Mouse (Mus musculus) heart, embryonic 15.5 days (tissue): ENCODE data around the gene Hps5. TPM values are rescaled to one million over a fixed set of nuclear protein-coding genes. Genes with fewer than 3 reads are reported as not detected.
A peak's percentile ranks its signal among the peaks of the same experiment; 100 is the strongest.

ENCODE experiments used
- ATAC-seq: fragments of 200-750 bp; cut with Nextera tagmentation; replicated peaks from 2 replicates; pipeline ENCODE4 v1.8.0; 2017; ENCODE audit warnings: low read depth, moderate TSS enrichment; ENCODE audit not compliant: insufficient number of reproducible peaks, insufficient read depth, low FRiP score
- H3K27ac ChIP-seq: fragments of 300-500 bp; sonication (generic); 2 replicates; pipeline ENCODE4 v1.5.1; 2015; ENCODE audit warnings: mild to moderate bottlenecking, inconsistent platforms
- H3K27me3 ChIP-seq: fragments of 300-500 bp; sonication (generic); 2 replicates; pipeline ENCODE4 v1.6.1; 2015; ENCODE audit warnings: inconsistent platforms
- H3K36me3 ChIP-seq: fragments of 300-500 bp; sonication (generic); 2 replicates; pipeline ENCODE4 v1.6.1; 2015; ENCODE audit warnings: mild to moderate bottlenecking, inconsistent platforms
- H3K4me1 ChIP-seq: fragments of 300-500 bp; sonication (generic); replicated peaks from 2 replicates; pipeline ENCODE4 v1.6.1; 2015; ENCODE audit warnings: inconsistent platforms
- H3K4me2 ChIP-seq: fragments of 300-500 bp; sonication (generic); 2 replicates; pipeline ENCODE4 v1.6.1; 2015; ENCODE audit warnings: inconsistent platforms, mild to moderate bottlenecking, moderate library complexity
- H3K4me3 ChIP-seq: fragments of 300-500 bp; sonication (generic); 2 replicates; pipeline ENCODE4 v1.5.1; 2015; ENCODE audit warnings: mild to moderate bottlenecking, inconsistent platforms
- H3K9ac ChIP-seq: fragments of 300-500 bp; sonication (generic); 2 replicates; pipeline ENCODE4 v1.6.1; 2015; ENCODE audit warnings: mild to moderate bottlenecking, inconsistent platforms
- H3K9me3 ChIP-seq: fragments of 300-500 bp; sonication (generic); replicated peaks from 2 replicates; pipeline ENCODE4 v1.6.1; 2016; ENCODE audit warnings: inconsistent platforms
- WGBS: fragments of 180-500 bp; shearing (Covaris S2); methylation state at CpG from one replicate; pipeline ENCODE4 v1.1.7; 2015; ENCODE audit warnings: mixed read lengths; 5-methylcytosine and 5-hydroxymethylcytosine counted together
- polyA plus RNA-seq: library from polyadenylated mRNA; unstranded; fragments of >200 nt; fragmentation: Nextera tagmentation; extraction: Ambion mirVana; gene quantifications from 2 replicates; pipeline ENCODE4 v1.2.1, GENCODE M21; 2015

Gene Hps5
- 9.5 and 13.6 TPM in 2 replicates for polyA plus RNA-seq

GRCm38 (mm10) chr7:46795287-46796205 lies at the start of gene Hps5, which contains the start of gene Gtf2h1:
Gene Hps5, minus strand, starts transcription at chr7:46796064.
Gene Gtf2h1, plus strand, starts transcription at chr7:46796103.
- Histone ChIP-seq H3K4me2 (peak within 1 kb of the TSS; percentile 88), H3K4me3 (peak within 1 kb of the TSS; percentile 84), H3K36me3 (peaks cover 3% of the 10 kb centered on the region), H3K9me3 (no peaks in the 10 kb centered on the region), H3K4me1 (peaks cover 19% of the 10 kb centered on the region), H3K27ac (peak within 1 kb of the TSS; percentile 90), H3K27me3 (no peaks in the 10 kb centered on the region), H3K9ac (peak within 1 kb of the TSS; percentile 92)
- WGBS = under 1% methylated on average over 58 of the region's 75 CpGs
- peak; percentile 96 for ATAC-seq

GRCm38 (mm10) chr7:46845211-46845977 lies 49.5 kb upstream of the Hps5 start:
- Histone ChIP-seq H3K27me3 (no peaks in the 10 kb centered on the region), H3K9me3 (no peaks in the 10 kb centered on the region), H3K9ac (peak overlapping the region; percentile 89), H3K27ac (peak overlapping the region; percentile 97), H3K4me3 (peak overlapping the region; percentile 71), H3K36me3 (peaks cover 30% of the 10 kb centered on the region), H3K4me2 (peak overlapping the region; percentile 85), H3K4me1 (peaks cover 31% of the 10 kb centered on the region)
- 1% methylated on average over 51 of the region's 51 CpGs for WGBS
- ATAC-seq = peak; percentile 91

GRCm38 (mm10) chr7:46843576-46843975 lies 47.7 kb upstream of the Hps5 start:
- Histone ChIP-seq H3K9me3 (no peaks in the 10 kb centered on the region), H3K4me1 (peaks cover 43% of the 10 kb centered on the region), H3K4me3 (no peak overlapping the region), H3K4me2 (no peak overlapping the region), H3K27ac (no peak overlapping the region), H3K9ac (no peak overlapping the region), H3K27me3 (no peaks in the 10 kb centered on the region), H3K36me3 (peaks cover 12% of the 10 kb centered on the region)
- no peak for ATAC-seq
- 81% methylated on average over 4 of the region's 4 CpGs for WGBS

- no peak overlapping the region for H3K4me2 ChIP-seq
- no peak overlapping the region for H3K4me3 ChIP-seq
- ATAC-seq = no peak
- peaks cover 42% of the 10 kb centered on the region for H3K4me1 ChIP-seq
- 34% methylated on average over 5 of the region's 5 CpGs for WGBS
- H3K9ac ChIP-seq = no peak overlapping the region
- H3K36me3 ChIP-seq = 0 out of 2 replicates have a peak, but pooled peaks cover 1% of the 10 kb centered on the region
- no peaks in the 10 kb centered on the region for H3K9me3 ChIP-seq
- no peaks in the 10 kb centered on the region for H3K27me3 ChIP-seq
- H3K27ac ChIP-seq = no peak overlapping the region
These were observed 46.4 kb upstream of the Hps5 start for GRCm38 (mm10) chr7:46842278-46842677.

GRCm38 (mm10) chr7:46840787-46841525 lies 45.1 kb upstream of the Hps5 start, which contains the start of gene Ldha:
Gene Ldha, plus strand, starts transcription at chr7:46841475.
- no peak within 1 kb of the TSS for H3K4me2 ChIP-seq

GRCm38 (mm10) chr7:46840326-46840725 lies 44.5 kb upstream of the Hps5 start:
- Histone ChIP-seq H3K9me3 (no peaks in the 10 kb centered on the region), H3K9ac (no peak overlapping the region), H3K4me3 (no peak overlapping the region), H3K4me2 (no peak overlapping the region), H3K27me3 (no peaks in the 10 kb centered on the region), H3K36me3 (no peaks in the 10 kb centered on the region), H3K27ac (no peak overlapping the region), H3K4me1 (peaks cover 38% of the 10 kb centered on the region)
- WGBS = 67% methylated on average over 4 of the region's 4 CpGs
- no peak for ATAC-seq

More at GRCm38 (mm10) chr7:46840787-46841525, 45.1 kb upstream of the Hps5 start, which contains the start of gene Ldha:
- no peaks in the 10 kb centered on the region for H3K27me3 ChIP-seq
- ATAC-seq = no peak
- WGBS = 45% methylated on average over 6 of the region's 6 CpGs
- no peak within 1 kb of the TSS for H3K9ac ChIP-seq
- no peak within 1 kb of the TSS for H3K27ac ChIP-seq
- H3K4me1 ChIP-seq = peaks cover 38% of the 10 kb centered on the region
- no peaks in the 10 kb centered on the region for H3K9me3 ChIP-seq
- no peak within 1 kb of the TSS for H3K4me3 ChIP-seq
- H3K36me3 ChIP-seq = no peaks in the 10 kb centered on the region

GRCm38 (mm10) chr7:46839861-46840260 lies 44.0 kb upstream of the Hps5 start:
- 71% methylated on average over 5 of the region's 5 CpGs for WGBS
- H3K9me3 ChIP-seq = no peaks in the 10 kb centered on the region

GRCm38 (mm10) chr7:46839446-46839845 lies 43.6 kb upstream of the Hps5 start:
- no peak for ATAC-seq
- peaks cover 31% of the 10 kb centered on the region for H3K4me1 ChIP-seq
- H3K9me3 ChIP-seq = no peaks in the 10 kb centered on the region
- peak overlapping the region; percentile 70 for H3K27ac ChIP-seq
- 38% methylated on average over 7 of the region's 7 CpGs for WGBS
- no peak overlapping the region for H3K9ac ChIP-seq
- no peaks in the 10 kb centered on the region for H3K27me3 ChIP-seq
- no peak overlapping the region for H3K4me2 ChIP-seq
- no peaks in the 10 kb centered on the region for H3K36me3 ChIP-seq
- no peak overlapping the region for H3K4me3 ChIP-seq

More at GRCm38 (mm10) chr7:46839861-46840260, 44.0 kb upstream of the Hps5 start:
- H3K4me1 ChIP-seq = peaks cover 34% of the 10 kb centered on the region
- peak overlapping the region; percentile 70; the same call in 1 of the 2 replicates for H3K27ac ChIP-seq
- no peak overlapping the region for H3K9ac ChIP-seq
- no peaks in the 10 kb centered on the region for H3K36me3 ChIP-seq
- H3K4me3 ChIP-seq = no peak overlapping the region
- no peaks in the 10 kb centered on the region for H3K27me3 ChIP-seq
- no peak overlapping the region for H3K4me2 ChIP-seq
- ATAC-seq = no peak

- WGBS = 16% methylated on average over 8 of the region's 8 CpGs
- no peak overlapping the region for H3K9ac ChIP-seq
- no peaks in the 10 kb centered on the region for H3K9me3 ChIP-seq
- ATAC-seq = peak; percentile 56
- H3K36me3 ChIP-seq = no peaks in the 10 kb centered on the region
- peak overlapping the region; percentile 40; the same call in 1 of the 2 replicates for H3K4me2 ChIP-seq
- H3K27ac ChIP-seq = peak overlapping the region; percentile 70
- no peaks in the 10 kb centered on the region for H3K27me3 ChIP-seq
- H3K4me1 ChIP-seq = peaks cover 32% of the 10 kb centered on the region
- no peak overlapping the region for H3K4me3 ChIP-seq
These were observed 43.0 kb upstream of the Hps5 start for GRCm38 (mm10) chr7:46838891-46839302.

GRCm38 (mm10) chr7:46838104-46838671 lies 42.3 kb upstream of the Hps5 start:
- peaks cover 39% of the 10 kb centered on the region for H3K4me1 ChIP-seq
- no peak overlapping the region for H3K9ac ChIP-seq
- H3K27ac ChIP-seq = peak overlapping the region; percentile 70
- ATAC-seq = peak; percentile 48; the same call in 1 of the 2 replicates
- no peaks in the 10 kb centered on the region for H3K27me3 ChIP-seq
- H3K4me3 ChIP-seq = no peak overlapping the region
- 7% methylated on average over 8 of the region's 9 CpGs for WGBS
- H3K9me3 ChIP-seq = no peaks in the 10 kb centered on the region
- no peaks in the 10 kb centered on the region for H3K36me3 ChIP-seq
- peak overlapping the region; percentile 40 for H3K4me2 ChIP-seq
